Mouse (Mus musculus): ENCODE data around the gene Uaca.

DNA sequence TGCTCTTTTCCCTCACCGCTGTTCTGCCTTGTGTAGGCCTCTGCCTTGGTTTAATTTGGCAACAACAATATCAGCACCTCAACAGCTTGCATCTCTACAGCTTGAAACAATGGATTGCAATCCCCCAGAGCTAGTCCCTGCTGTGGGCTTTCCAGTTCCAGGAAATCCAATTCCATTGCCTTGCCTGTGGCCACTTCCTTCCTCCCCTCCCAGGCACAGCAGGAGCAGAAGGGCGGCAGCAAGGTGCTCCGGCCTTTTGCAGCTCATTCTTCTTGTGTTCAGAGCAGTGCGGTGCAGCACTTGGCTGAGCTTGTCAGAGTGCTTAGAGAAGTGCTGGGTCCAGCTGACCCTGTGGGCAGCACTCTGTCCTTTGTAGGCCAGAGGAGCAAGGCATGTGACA is 71.5 kb downstream of the Uaca start:
- TF ChIP-seq EP300 (IDR thresholded peaks at IDR 0.05; ENCODE audit: low read depth) (no peak), CTCF (IDR thresholded peaks at IDR 0.05; ENCODE audit: low read depth) (no peak)

Measured in liver, embryonic 14.5 days (tissue).